Mouse (Mus musculus): ENCODE results near the gene Pycr2. TPM values are rescaled to one million over a fixed set of nuclear protein-coding genes. Genes with fewer than 3 reads are reported as not detected.

Pycr2 gene
- polyA plus RNA-seq, 1 experiment from 2014 or later: 103 TPM

GRCm38 (mm10) chr1:180942166-180943031 is 38.3 kb downstream of the Pycr2 start, which contains the start of gene Tmem63a:
Gene Tmem63a, plus strand, starts transcription at chr1:180942344.
- H3K4me1 ChIP-seq (ENCODE audit: control insufficient read depth, insufficient read depth, low read length): peaks cover 18% of the 10 kb centered on the region; the same call in 1 of the 2 replicates

GRCm38 (mm10) chr1:180943032-180943644 is 39.0 kb downstream of the Pycr2 start:
- no peak overlapping the region for H3K27ac ChIP-seq (ENCODE audit: low read depth, low read length)
- peaks cover 11% of the 10 kb centered on the region; the same call in 1 of the 2 replicates for H3K27me3 ChIP-seq (ENCODE audit: control insufficient read depth, insufficient read depth, low read length)
- no peak for ATAC-seq (ENCODE audit: low FRiP score, low TSS enrichment)
- H3K36me3 ChIP-seq (ENCODE audit: control insufficient read depth, insufficient read depth, low read length): no peaks in the 10 kb centered on the region
- H3K4me1 ChIP-seq (ENCODE audit: control insufficient read depth, insufficient read depth, low read length): peaks cover 18% of the 10 kb centered on the region; the same call in 1 of the 2 replicates
- H3K4me3 ChIP-seq (ENCODE audit: low read length): peak overlapping the region; percentile 84
- peak overlapping the region; percentile 93 for H3K4me2 ChIP-seq (replicated peaks; ENCODE audit: low read depth, low read length)
- H3K9me3 ChIP-seq (ENCODE audit: control insufficient read depth, low read length): no peaks in the 10 kb centered on the region
- H3K9ac ChIP-seq (ENCODE audit: low read depth, low read length): peak overlapping the region; percentile 75; the same call in 1 of the 2 replicates
- WGBS: 55% methylated on average over 11 of the region's 11 CpGs

More at GRCm38 (mm10) chr1:180942166-180943031, 38.3 kb downstream of the Pycr2 start, which contains the start of gene Tmem63a:
- Histone ChIP-seq H3K27ac (ENCODE audit: low read depth, low read length) (no peak within 1 kb of the TSS), H3K4me3 (ENCODE audit: low read length) (peak within 1 kb of the TSS; percentile 84), H3K9ac (ENCODE audit: low read depth, low read length) (peak within 1 kb of the TSS; percentile 75), H3K27me3 (ENCODE audit: control insufficient read depth, insufficient read depth, low read length) (peaks cover 18% of the 10 kb centered on the region; the same call in 1 of the 2 replicates), H3K36me3 (ENCODE audit: control insufficient read depth, insufficient read depth, low read length) (no peaks in the 10 kb centered on the region), H3K9me3 (ENCODE audit: control insufficient read depth, low read length) (no peaks in the 10 kb centered on the region), H3K4me2 (replicated peaks; ENCODE audit: low read depth, low read length) (peak within 1 kb of the TSS; percentile 93)
- WGBS: under 1% methylated on average over 73 of the region's 73 CpGs
- peak; percentile 63 for ATAC-seq (ENCODE audit: low FRiP score, low TSS enrichment)

DNA sequence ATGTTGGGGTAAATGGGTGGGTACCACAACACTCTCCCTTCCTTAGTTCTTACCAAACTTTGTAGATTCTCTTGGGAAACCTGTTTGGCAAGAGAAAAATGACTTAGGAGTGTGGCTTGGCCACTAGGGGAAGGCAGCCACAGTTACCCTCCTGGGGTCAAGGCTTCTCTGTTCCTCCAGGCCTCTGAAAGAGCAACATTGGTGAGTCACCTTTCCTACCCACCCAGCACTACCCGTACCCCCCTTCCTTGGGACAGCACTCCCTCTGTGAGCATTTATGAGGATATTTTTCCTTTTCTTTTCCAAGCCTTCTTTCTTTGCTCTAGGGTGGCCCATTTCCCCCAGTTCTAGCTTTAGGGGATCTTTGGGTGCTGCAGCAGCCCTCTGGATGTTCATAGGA is 39.8 kb downstream of the Pycr2 start:
- Histone ChIP-seq H3K27me3 (ENCODE audit: control insufficient read depth, insufficient read depth, low read length) (peaks cover 11% of the 10 kb centered on the region; the same call in 1 of the 2 replicates), H3K36me3 (ENCODE audit: control insufficient read depth, insufficient read depth, low read length) (no peaks in the 10 kb centered on the region), H3K9ac (ENCODE audit: low read depth, low read length) (no peak overlapping the region), H3K9me3 (ENCODE audit: control insufficient read depth, low read length) (no peaks in the 10 kb centered on the region), H3K27ac (ENCODE audit: low read depth, low read length) (no peak overlapping the region), H3K4me3 (ENCODE audit: low read length) (no peak overlapping the region), H3K4me1 (ENCODE audit: control insufficient read depth, insufficient read depth, low read length) (peaks cover 18% of the 10 kb centered on the region; the same call in 1 of the 2 replicates), H3K4me2 (replicated peaks; ENCODE audit: low read depth, low read length) (no peak overlapping the region)
- no peak for ATAC-seq (ENCODE audit: low FRiP score, low TSS enrichment)
- 53% methylated on average over 1 of the region's 1 CpGs for WGBS

DNA sequence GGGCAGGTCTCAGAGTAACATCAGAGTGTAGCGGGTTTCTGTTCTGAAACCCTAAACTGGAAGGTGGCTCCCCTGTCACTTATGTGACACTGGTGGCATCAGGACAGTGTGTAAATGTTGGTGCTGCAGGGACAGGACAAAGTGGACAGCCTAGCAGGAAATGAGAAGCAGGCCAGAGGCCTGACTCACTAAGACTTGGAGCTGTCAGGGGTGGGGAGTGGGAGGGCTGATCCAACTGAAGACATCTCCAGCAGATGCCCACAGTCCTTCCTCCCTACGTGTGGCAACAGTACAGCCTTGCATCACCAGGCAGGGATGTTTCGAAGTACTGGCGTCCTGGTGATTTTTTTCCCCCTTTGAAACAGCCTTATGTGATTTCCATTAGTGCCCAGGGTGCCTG is 40.5 kb downstream of the Pycr2 start:
- Histone ChIP-seq H3K4me1 (ENCODE audit: control insufficient read depth, insufficient read depth, low read length) (peaks cover 18% of the 10 kb centered on the region; the same call in 1 of the 2 replicates), H3K27me3 (ENCODE audit: control insufficient read depth, insufficient read depth, low read length) (peaks cover 11% of the 10 kb centered on the region; the same call in 1 of the 2 replicates), H3K4me3 (ENCODE audit: low read length) (no peak overlapping the region), H3K36me3 (ENCODE audit: control insufficient read depth, insufficient read depth, low read length) (no peaks in the 10 kb centered on the region), H3K9ac (ENCODE audit: low read depth, low read length) (no peak overlapping the region), H3K4me2 (replicated peaks; ENCODE audit: low read depth, low read length) (no peak overlapping the region), H3K27ac (ENCODE audit: low read depth, low read length) (no peak overlapping the region), H3K9me3 (ENCODE audit: control insufficient read depth, low read length) (no peaks in the 10 kb centered on the region)
- ATAC-seq (ENCODE audit: low FRiP score, low TSS enrichment): no peak
- 87% methylated on average over 4 of the region's 4 CpGs for WGBS

DNA sequence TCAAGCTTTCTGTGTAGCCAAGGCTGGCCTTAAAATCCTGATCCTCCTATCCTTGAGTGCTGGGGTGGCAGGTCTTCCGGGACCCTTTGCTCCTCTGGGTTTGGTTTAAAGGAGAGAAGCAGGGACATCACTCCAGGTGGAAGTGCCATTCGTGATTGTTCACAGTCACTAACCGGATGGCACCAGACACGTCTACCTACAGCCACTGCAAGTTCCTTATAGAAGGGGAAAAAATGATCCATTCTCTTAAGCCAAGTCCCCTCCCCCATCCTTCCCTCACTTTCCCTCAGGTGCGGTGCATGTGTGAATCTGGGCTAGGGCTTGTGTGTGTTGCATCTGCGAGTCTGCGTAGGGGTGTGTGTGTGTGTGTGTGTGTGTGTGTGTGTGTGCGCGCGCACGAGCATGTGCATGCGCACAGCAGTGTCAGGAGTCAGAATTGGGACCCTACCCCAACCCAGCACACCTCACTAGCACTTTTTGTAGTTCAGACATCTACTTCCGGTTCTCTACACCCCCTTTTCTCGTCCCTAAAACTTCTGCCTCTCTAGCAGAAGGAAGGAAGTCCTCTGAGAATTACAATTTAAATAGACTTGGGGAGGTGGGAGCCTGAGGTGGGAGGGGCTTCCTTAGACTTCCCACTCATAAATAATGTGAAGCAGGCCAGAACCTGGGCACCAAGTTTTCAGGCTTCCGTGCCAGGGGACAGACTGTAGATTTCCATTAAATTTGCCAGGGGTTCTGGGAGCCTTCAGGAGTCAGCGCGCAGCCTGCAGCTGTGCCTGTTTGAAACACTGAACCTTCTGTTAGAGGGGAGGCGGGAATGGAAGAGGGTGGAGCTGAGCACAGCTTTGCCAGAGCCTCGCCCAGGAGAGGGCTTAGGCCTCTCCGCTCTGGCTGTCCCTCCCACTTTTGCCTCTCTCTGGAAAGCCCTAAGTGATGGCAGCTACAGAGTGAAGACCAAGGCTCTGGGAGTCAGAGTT is 41.2 kb downstream of the Pycr2 start:
- H3K36me3 ChIP-seq (ENCODE audit: control insufficient read depth, insufficient read depth, low read length): no peaks in the 10 kb centered on the region
- no peaks in the 10 kb centered on the region for H3K9me3 ChIP-seq (ENCODE audit: control insufficient read depth, low read length)
- no peak overlapping the region for H3K9ac ChIP-seq (ENCODE audit: low read depth, low read length)
- peak overlapping the region; percentile 35 for H3K4me2 ChIP-seq (replicated peaks; ENCODE audit: low read depth, low read length)
- peak; percentile 66; the same call in 1 of the 2 replicates for ATAC-seq (ENCODE audit: low FRiP score, low TSS enrichment)
- 33% methylated on average over 20 of the region's 20 CpGs for whole genome bisulfite sequencing
- H3K27me3 ChIP-seq (ENCODE audit: control insufficient read depth, insufficient read depth, low read length): peaks cover 11% of the 10 kb centered on the region; the same call in 1 of the 2 replicates
- peaks cover 18% of the 10 kb centered on the region; the same call in 1 of the 2 replicates for H3K4me1 ChIP-seq (ENCODE audit: control insufficient read depth, insufficient read depth, low read length)
- peak overlapping the region; percentile 34; the same call in 1 of the 2 replicates for H3K27ac ChIP-seq (ENCODE audit: low read depth, low read length)
- H3K4me3 ChIP-seq (ENCODE audit: low read length): no peak overlapping the region

GRCm38 (mm10) chr1:180946448-180946847 is 42.4 kb downstream of the Pycr2 start:
- Histone ChIP-seq H3K4me3 (ENCODE audit: low read length) (no peak overlapping the region), H3K4me2 (replicated peaks; ENCODE audit: low read depth, low read length) (no peak overlapping the region), H3K9me3 (ENCODE audit: control insufficient read depth, low read length) (no peaks in the 10 kb centered on the region), H3K9ac (ENCODE audit: low read depth, low read length) (no peak overlapping the region), H3K4me1 (ENCODE audit: control insufficient read depth, insufficient read depth, low read length) (peaks cover 17% of the 10 kb centered on the region; the same call in 1 of the 2 replicates), H3K27me3 (ENCODE audit: control insufficient read depth, insufficient read depth, low read length) (peaks cover 4% of the 10 kb centered on the region; the same call in 1 of the 2 replicates), H3K36me3 (ENCODE audit: control insufficient read depth, insufficient read depth, low read length) (no peaks in the 10 kb centered on the region), H3K27ac (ENCODE audit: low read depth, low read length) (no peak overlapping the region)
- ATAC-seq (ENCODE audit: low FRiP score, low TSS enrichment): no peak
- 89% methylated on average over 6 of the region's 6 CpGs for whole genome bisulfite sequencing

GRCm38 (mm10) chr1:180952085-180952746 is 48.1 kb downstream of the Pycr2 start:
- no peak overlapping the region for H3K9ac ChIP-seq (ENCODE audit: low read depth, low read length)
- H3K4me3 ChIP-seq (ENCODE audit: low read length): no peak overlapping the region
- H3K27ac ChIP-seq (ENCODE audit: low read depth, low read length): no peak overlapping the region
- H3K9me3 ChIP-seq (ENCODE audit: control insufficient read depth, low read length): no peaks in the 10 kb centered on the region
- no peaks in the 10 kb centered on the region for H3K4me1 ChIP-seq (ENCODE audit: control insufficient read depth, insufficient read depth, low read length)
- H3K4me2 ChIP-seq (replicated peaks; ENCODE audit: low read depth, low read length): no peak overlapping the region
- no peaks in the 10 kb centered on the region for H3K36me3 ChIP-seq (ENCODE audit: control insufficient read depth, insufficient read depth, low read length)
- 48% methylated on average over 6 of the region's 6 CpGs for WGBS
- H3K27me3 ChIP-seq (ENCODE audit: control insufficient read depth, insufficient read depth, low read length): no peaks in the 10 kb centered on the region
- ATAC-seq (ENCODE audit: low FRiP score, low TSS enrichment): no peak

- no peak overlapping the region for H3K27ac ChIP-seq (ENCODE audit: low read depth, low read length)
- no peaks in the 10 kb centered on the region for H3K27me3 ChIP-seq (ENCODE audit: control insufficient read depth, insufficient read depth, low read length)
- 91% methylated on average over 5 of the region's 5 CpGs for WGBS
- H3K4me3 ChIP-seq (ENCODE audit: low read length): no peak overlapping the region
- no peak for ATAC-seq (ENCODE audit: low FRiP score, low TSS enrichment)
- no peaks in the 10 kb centered on the region for H3K9me3 ChIP-seq (ENCODE audit: control insufficient read depth, low read length)
- no peaks in the 10 kb centered on the region for H3K36me3 ChIP-seq (ENCODE audit: control insufficient read depth, insufficient read depth, low read length)
- no peak overlapping the region for H3K4me2 ChIP-seq (replicated peaks; ENCODE audit: low read depth, low read length)
- no peaks in the 10 kb centered on the region for H3K4me1 ChIP-seq (ENCODE audit: control insufficient read depth, insufficient read depth, low read length)
- no peak overlapping the region for H3K9ac ChIP-seq (ENCODE audit: low read depth, low read length)
Observed at GRCm38 (mm10) chr1:180952808-180953207, 48.7 kb downstream of the Pycr2 start.
